Mouse (Mus musculus) urinary bladder, postnatal 4 days (tissue): ENCODE measurements at regions not wholly inside any gene's neighbourhood (a gene's known extent, or its start where the extent isn't known, plus 50 kb on each side); places are given as distances from the start of the nearest gene placed in this dataset.

ENCODE experiments used
- DNase-seq, 2 experiments: peaks; one replicate each; pipeline ENCODE4 v3.0.0; 2021 to 2022; ENCODE audit warnings: low spot score in 2 of 2

DNA sequence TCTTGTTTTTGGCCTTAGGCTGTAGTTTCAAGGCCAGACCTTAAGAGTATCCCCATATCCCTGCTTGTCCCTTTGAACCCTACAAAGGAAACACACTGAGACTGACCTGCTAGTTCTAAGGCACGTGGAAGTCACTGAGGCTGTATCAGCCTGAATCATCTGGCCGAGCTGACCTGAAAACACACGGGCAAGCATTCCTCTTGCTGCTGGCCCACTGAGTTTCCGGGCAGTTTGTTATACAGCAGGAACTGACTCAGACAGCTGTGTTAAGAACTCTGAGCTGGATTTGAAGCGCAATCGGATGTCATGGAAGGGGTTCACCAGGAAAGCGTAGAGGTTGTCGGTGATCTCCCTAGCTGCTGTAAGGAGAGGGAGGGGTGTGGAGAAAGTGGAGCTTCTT is 75.9 kb upstream of the Zc3h12a start:
- no peak for DNase-seq

DNA sequence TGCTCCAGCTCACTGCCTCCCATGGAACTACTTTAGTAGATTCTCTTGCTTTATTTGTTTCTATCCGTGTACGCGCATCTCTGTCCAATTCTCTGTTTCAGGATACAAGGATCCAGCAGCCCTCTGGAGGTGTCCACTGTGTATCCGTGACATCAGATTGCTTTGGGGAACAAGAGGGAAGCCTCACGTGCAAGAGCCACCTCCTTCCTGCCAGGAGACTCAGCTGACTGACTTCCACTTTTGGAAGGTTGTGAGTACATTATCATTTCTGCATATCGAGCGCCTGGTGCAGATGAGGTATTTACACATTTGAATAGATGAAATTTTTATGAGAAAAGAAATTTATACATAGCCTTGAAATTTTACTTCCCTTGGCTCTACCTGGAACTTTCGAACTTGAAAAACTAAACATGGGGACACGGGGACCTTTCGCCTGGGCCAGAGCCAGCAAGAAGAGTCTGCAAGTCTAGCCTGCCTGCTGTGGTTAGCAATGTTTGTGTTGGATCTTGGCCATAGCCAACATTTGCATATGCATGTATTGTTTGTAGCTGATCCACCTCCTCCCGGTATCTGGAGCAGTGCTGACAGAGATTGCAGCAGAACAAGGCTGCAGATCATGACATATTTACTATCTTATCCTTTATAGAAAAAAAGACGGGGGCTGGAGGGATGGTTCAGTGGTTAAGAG is 74.1 kb upstream of the Zc3h12a start:
- no peak for DNase-seq

DNA sequence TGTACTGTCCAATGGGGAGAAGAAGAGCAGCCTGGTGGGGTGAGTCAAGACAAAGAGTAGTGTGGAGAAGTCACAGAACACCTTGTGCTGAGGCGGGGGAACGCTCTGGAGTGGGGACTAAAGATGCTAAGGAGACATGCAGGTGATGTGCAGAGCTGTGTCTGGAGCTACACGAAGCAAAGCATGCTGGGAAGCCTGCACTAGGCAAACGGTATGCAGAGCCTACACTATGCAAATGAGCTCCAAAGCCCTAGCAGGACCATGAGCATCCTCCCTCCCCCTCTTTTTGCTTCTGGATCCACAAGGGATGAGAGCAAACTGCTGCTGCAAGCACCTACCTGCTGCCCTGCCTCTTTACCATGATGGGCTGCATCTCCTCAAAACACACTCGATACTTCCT is 73.1 kb upstream of the Zc3h12a start:
- DNase-seq: no peak

DNA sequence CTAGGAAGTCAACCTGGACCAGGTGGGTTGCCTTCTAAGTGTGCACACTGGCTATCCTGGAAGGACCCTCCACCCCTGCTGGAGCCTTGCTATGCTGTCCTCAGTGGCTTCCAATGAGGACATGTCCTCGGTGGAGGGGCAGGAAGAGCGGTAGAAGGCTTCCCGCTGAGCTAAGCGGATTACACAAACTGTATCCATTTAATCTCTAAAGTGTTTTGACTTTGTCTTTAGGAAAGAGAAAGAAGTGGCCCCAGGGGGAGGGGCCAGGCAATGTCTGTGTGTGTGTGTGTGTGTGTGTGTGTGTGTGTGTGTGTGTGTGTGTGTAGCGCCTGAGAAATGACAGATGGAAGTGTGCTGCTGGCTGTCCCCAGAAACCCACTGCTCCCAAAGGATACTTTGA is 71.6 kb upstream of the Zc3h12a start:
- DNase-seq: no peak

DNA sequence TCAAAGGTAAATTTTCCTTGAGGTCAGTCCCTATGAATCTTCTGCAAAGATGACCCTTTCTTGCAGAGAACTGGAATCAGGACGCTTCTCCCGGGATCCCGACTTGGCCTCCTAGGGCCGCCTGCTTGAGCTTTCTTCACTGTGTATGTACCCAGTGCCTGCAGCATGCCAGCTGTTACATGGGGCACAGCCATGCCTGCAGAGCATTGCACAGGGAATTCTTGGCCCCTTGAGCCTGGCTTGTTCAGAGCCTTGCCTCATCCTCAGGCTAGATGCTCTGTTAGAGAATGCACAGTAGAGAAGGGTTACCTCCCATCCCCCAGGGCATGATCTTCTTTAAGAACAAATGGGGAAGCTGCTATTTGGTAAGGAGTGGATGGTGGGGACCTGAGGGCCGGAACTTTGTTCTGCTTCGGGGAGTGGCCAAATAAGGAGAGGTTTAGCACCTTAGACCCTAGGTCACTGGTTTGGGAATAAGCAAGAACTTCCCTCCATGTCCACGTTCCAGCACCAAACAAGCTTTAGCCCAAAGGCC is 68.3 kb upstream of the Zc3h12a start:
- no peak for DNase-seq

DNA sequence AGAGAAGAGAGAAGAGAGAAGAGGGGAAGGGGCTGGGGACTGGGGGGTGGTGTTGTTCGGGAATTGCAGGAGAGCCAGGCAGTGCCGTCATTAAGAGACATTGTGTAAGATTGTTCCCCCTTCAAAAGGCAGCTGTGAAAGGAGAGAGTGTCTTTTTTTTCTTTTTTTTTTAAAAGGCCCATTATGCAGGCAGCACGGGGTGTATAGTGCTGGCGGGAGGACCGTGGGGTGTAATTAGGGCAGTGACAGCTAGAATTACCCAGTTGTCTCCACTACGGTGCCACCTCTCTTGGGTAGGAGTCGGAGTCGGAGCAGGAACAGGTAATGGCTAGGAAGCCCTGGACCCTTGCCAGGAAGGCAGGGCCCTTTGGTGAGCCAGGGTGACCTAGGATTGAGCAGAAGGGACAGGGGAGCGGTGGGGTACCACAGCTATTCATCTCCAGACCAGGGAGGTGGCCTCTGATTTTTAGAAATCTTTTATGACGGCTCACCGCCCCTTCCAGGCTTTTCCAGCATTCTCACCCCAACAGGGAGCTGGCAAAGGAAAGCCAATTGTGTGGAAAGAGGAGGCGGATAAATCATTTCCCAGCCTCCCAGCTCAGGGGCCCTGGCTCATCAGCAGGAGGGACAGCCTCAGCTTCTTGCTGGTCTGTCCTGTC is 67.2 kb upstream of the Zc3h12a start:
- no peak for DNase-seq

DNA sequence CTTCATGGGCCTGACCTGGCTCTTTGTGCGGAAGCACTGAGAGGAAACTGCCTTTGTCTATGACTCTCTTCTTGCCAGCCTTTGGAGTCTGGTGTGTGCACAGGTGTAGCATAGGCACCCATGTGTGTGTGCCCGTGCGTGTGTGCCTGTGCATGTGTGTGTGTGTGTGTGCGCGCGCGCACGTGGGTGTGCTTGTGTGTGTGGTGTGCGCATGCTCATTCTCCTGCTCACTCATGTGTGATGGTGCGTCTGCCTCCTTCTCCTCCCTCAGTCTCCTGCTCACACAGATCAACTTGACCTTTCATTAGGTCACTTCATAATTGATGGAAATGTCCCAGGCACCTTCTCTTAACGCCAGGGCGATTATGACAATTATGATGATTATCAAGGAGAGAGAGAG is 66.7 kb upstream of the Zc3h12a start:
- no peak for DNase-seq

DNA sequence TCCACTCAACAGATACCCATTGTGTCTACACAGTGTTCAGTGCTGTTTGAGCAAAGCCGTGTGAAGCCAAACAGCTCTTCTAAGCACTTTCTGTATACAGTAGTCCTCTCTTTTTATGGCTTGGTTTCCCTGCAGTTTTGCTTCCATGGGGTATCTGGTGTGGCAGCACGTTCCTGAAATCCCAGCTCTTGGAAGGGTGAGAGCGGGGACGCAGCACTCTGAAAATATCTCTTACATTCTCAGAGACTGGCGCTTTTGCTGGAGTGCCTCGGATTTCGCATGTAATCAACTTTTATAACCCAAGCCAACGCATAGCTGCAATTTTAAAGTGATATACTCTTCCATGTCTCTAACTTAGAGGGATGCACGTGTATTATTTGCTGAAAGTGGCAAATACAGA is 64.0 kb upstream of the Zc3h12a start:
- no peak for DNase-seq

DNA sequence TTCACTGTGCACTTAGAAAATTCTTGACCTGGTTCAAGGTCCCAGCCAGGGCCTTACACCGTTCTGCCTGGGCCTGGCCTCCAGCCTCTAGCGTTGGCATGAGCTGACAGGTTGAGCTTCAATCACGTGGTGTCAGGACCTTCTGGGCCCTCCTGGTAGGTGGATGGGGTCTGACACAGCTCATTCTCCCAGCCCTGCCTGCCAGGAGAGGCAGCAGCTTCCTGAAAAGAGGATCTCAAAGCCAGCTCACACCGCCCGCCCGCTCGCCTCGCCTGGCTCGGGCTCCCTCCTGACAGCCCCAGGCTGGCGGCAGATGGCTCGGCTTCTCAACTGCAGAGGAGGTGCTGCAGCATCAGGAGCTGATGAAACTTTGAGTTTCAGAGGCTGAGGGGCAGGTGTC is 63.4 kb upstream of the Zc3h12a start:
- DNase-seq: no peak

DNA sequence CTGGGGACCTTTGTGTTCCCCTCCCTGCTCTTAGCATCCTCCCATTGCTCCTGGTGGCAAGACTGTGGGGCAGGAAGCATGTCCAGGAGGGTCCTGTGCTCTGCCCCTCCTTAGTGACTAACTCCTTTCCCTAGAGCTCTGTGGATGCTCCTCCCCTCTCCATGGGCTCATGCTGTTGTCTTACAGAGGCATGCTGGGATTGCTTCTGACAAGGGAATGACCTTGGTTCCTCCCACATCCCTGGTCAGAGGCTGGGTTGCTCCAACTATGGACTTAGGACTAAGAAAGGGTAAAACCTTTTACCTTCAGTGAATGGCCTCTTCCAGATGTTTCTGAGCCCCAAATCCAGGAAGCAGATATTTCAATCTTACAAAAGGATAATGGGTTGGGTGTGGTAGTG is 62.3 kb upstream of the Zc3h12a start:
- no peak for DNase-seq

DNA sequence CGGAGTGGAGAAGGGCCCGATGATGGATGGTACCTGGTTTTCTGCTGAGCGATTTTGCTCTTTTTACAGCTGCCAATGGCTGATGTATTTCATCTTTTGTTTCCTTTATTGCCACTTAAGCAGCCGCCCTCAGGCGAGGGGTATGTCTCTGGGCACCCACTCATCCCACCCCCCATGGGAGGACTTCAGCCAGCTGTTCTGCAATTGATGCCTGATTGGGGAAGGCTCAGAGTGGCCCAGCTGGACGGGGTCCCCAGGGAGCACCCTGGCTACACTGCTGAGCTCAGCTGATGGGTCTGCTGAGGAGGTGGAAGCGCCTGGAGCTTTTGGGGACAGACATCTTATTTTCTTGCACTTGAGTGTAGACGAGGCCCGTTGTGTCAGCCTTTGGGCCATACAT is 58.6 kb upstream of the Zc3h12a start:
- no peak for DNase-seq

DNA sequence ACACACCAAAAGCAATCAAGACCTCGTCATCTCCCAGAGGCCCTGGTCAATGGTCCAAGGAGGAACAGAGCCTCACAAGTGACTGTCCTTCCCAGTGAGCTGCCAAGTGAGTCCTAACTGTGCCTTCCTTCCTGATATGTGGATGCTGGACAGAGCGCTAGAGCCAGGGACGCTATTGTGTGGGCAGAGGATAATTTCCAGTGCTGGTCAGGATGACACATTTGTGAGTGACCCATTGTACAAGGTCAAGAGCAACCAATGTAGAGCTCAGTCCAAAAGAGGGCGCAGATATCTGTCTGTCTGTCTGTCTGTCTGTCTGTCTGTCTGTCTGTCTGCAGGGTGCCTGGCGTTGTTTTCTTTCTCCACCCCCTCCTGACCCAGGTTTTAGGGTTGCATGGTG is 57.4 kb upstream of the Zc3h12a start:
- DNase-seq: no peak

DNA sequence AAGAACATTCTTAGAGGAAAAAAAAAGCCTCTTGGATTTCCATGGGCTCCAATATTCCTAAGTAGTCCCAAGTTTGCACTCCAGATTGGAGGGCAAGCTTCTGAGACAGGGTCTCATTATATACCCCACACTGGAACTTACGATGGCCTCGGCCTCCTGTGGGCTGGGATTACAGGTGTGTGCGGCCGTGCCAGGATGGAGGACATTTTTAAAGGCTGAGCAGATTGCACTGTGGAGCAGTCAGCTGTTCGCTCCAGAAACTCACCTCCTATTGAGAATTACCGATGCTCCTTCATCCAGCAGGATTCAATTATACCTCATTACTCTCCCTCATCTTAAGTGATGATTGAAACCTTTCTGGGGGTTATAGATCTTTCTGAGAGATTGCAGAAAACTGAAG is 53.3 kb upstream of the Zc3h12a start:
- no peak for DNase-seq

DNA sequence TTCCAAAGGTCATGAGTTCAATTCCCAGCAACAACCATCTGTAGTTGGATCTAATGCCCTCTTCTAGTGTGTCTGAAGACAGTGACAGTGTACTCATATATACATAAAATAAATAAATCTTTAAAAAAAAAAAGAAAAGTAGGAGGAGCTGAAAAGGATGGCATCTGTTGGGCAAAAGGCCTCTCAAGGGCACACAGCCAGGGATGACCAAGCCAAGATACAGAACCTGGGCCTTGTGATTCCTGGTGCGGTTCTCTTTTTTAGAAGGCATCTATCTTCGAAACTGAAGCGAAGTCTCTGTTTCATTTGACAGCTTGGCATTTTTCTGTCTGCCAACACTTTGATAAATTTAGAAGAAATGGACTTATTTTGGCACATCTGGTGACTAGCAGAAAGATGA is 50.9 kb upstream of the Zc3h12a start:
- no peak for DNase-seq

DNA sequence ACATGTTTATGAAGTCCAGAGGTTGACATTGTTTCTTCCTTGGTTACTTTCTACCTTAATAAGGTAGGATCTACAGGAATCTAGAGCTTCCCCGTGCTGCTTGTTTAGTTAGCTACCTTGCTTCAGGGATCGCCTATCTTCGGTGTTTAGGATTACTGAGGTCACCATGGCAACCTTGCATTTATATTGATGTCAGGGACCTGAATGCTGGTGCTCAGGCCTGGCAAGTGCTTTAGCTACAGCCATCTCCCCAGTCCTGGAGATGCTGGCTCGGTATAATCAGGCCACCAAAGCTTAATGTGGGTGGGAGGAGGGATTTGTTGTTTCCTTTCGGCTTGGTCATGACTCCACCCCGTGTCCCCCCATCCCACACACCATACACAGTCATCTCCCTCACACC is 50.0 kb upstream of the Zc3h12a start:
- no peak for DNase-seq
